21 mouse cellular contexts compared by ENCODE assay signal in the genomic region with DNA sequence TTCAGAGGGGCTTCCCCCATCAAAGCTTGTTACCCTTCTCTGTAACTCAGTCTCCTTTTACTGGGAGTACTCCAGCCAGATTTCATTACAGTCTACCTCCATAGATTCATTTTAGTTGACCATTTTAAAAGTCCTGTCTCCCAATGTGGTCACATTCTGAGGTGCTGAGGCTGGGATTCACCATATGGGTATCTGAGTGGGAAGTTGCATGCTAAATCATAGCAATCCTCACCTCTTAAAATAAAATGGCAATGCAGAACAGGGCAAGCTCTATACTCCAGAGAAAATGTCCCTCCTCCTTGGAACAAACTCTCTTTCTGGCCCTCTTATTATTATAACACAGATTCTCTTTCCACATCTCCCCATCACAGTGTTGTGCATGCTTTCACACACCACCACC.
"Had no signal": no experiment of that assay in that cellular context is flagged by ENCODE, and none has a peak within 500 bp of the region (broad histone marks: within the 10 kb centered on the region; RNA-seq: fewer than 3 reads in every experiment).

No protein-coding gene starts in this region.

- ATAC-seq: forebrain, embryonic 13.5 days; forebrain, embryonic 14.5 days; forebrain, embryonic 15.5 days; forebrain, embryonic 16.5 days; forebrain, postnatal 0 days had no signal

- DNase-seq: cerebellum, adult 8-10 months; cerebellum, adult 9-10 months; cerebellum, adult 9-11 months; cerebellum, postnatal 10 days; cerebellum, postnatal 14 days; cerebellum, postnatal 25 days; cerebellum, postnatal 36 days; embryo, embryonic 11 days; forebrain, postnatal 0 days; gastrocnemius, adult 2 months; gastrocnemius, postnatal 10 days; gastrocnemius, postnatal 14 days; gastrocnemius, postnatal 25 days; gastrocnemius, postnatal 36 days; heart, adult 11 months; heart, adult 18-20 months; heart, adult 2 months had no signal
